Mouse (Mus musculus) Patski (cell line): ENCODE data around the gene Erh. TPM values are rescaled to one million over a fixed set of nuclear protein-coding genes. Genes with fewer than 3 reads are reported as not detected.

Experiments used
- ATAC-seq: fragments of 100-300 bp; one replicate; pipeline ENCODE4 v1.8.0; 2021
- CTCF ChIA-PET: fragments of 350-600 bp; sonication (Branson Sonifier 250); formaldehyde crosslinking; loops from one replicate; lab custom pipeline; 2022; ENCODE audit warnings: inconsistent platforms; lab: Charles Lee
- POLR2A ChIA-PET: fragments of 350-600 bp; sonication (Branson Sonifier 250); formaldehyde crosslinking; loops from one replicate; lab custom pipeline; 2022; ENCODE audit warnings: antibody characterized with exemption, inconsistent platforms; lab: Charles Lee
- DNase-seq: peaks from one replicate; pipeline ENCODE4 v3.0.0-alpha.2; 2011; ENCODE audit warnings: low read depth, low spot score
- H3K27me3 ChIP-seq: fragments of 371-371 bp; one replicate; pipeline ENCODE4 v1.5.1; 2021
- CTCF ChIP-seq: fragments of 100-300 bp; IDR thresholded peaks from one replicate; pipeline ENCODE4 v1.5.1; 2021
- in situ Hi-C: fragments of 300-500 bp; cut with MboI; formaldehyde crosslinking; loops from 3 replicates; pipeline ENCODE4 v1.11.1; 2018; ENCODE audit warnings: low pct_unique_long_range_greater_than_20kb, mixed read lengths
- polyA plus RNA-seq: library from polyadenylated mRNA; unstranded; gene quantifications from one replicate; pipeline ENCODE4 v1.2.3, GENCODE M21; 2021

Erh gene
- 183 TPM for polyA plus RNA-seq

- in situ Hi-C loops = no loop called here
- TF ChIP-seq CTCF = no peak
Observed at GRCm38 (mm10) chr12:80643693-80644505, at the start of gene Erh, which contains the start of gene Slc39a9. Gene Erh, minus strand, starts transcription at chr12:80644341. Gene Slc39a9, plus strand, starts transcription at chr12:80643883.

GRCm38 (mm10) chr12:80693700-80694099, 49.6 kb upstream of the Erh start:
- in situ Hi-C loops = no loop called here
- DNase-seq (no peak), ATAC-seq (no peak)
- TF ChIP-seq CTCF = no peak
- ChIA-PET POLR2A (no interaction called here), CTCF (no interaction called here)
- H3K27me3 ChIP-seq = no peaks in the 10 kb centered on the region

More at GRCm38 (mm10) chr12:80643693-80644505, at the start of gene Erh, which contains the start of gene Slc39a9:
- DNase-seq (peak; percentile 84), ATAC-seq (peak; percentile 86)
- ChIA-PET CTCF (interaction anchor here (1.3 to 1.8 kb wide), 2 partner anchors 29 to 89 kb away, joined by 3 to 5 read pairs; no protein-coding TSS in a partner anchor), POLR2A (interaction anchor here (1.6 kb wide), 1 partner anchor 10 kb away, joined by 3 read pairs; no protein-coding TSS in a partner anchor)
- H3K27me3 ChIP-seq = no peaks in the 10 kb centered on the region

GRCm38 (mm10) chr12:80692269-80692972, 48.3 kb upstream of the Erh start, which contains the start of gene Plekhd1:
Gene Plekhd1, plus strand, starts transcription at chr12:80692591.
- TF ChIP-seq CTCF = no peak
- DNase-seq (no peak), ATAC-seq (no peak)
- in situ Hi-C loops = no loop called here
- CTCF ChIA-PET = no interaction called here
- no peaks in the 10 kb centered on the region for H3K27me3 ChIP-seq
- POLR2A ChIA-PET = no interaction called here

DNA sequence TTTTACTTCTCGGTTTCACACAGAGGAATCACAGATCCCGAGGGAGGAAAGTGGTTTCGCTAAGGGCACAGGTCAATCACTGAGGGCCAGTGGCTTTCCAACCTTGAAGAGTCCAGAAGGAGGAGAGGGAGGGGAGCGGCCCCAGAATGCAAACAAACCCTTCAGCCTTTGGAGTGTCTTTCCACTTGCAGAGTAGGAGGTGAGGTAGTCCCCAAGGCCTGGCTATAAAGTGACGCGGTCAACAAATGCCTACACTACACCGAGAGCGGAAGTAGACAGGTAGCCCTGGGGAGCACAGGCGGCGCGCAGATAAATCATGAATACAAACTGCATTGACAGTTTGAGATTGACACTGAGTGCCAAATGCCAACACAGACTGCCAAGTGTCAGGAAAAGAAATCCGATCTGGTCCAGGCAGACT, 47.5 kb upstream of the Erh start:
- no peaks in the 10 kb centered on the region for H3K27me3 ChIP-seq
- POLR2A ChIA-PET = interaction anchor here (0.6 kb wide), 1 partner anchor 221 kb away, joined by 7 read pairs; no protein-coding TSS in a partner anchor
- ATAC-seq (no peak), DNase-seq (no peak)
- CTCF ChIA-PET = no interaction called here
- in situ Hi-C loops = no loop called here
- TF ChIP-seq CTCF = no peak

- POLR2A ChIA-PET = no interaction called here
- CTCF ChIA-PET = no interaction called here
- no peak for TF ChIP-seq CTCF
Observed at GRCm38 (mm10) chr12:80689696-80690095, 45.6 kb upstream of the Erh start.

DNA sequence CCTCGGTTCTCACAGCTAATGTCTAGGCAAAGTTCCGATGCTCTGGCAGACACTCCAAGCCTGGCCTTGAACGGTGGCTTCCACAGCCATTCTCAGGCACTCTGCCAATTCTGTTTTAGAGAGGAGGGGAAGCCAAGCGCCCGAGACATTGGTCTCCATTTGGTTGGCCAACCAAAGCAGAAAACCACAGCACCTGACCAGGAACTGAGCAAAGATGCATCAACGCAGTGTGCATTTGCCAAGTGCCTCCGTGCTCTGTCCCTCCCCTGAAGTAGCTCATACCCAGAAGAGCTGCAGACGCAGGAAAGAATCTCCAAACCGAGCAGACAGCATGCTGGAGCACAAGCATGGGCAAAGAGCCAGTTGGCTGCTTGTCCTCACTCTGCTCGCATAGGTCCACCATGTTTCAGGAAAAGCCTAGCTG, 43.7 kb upstream of the Erh start:
- no peaks in the 10 kb centered on the region for H3K27me3 ChIP-seq
- in situ Hi-C loops = no loop called here
- ATAC-seq (peak; percentile 17), DNase-seq (peak; percentile 33)
- TF ChIP-seq CTCF = no peak
- ChIA-PET CTCF (interaction anchor here (1.1 kb wide), 2 partner anchors 12 to 14 kb away, joined by 3 to 5 read pairs; no protein-coding TSS in a partner anchor), POLR2A (interaction anchor here (0.6 kb wide), 1 partner anchor 529 kb away, joined by 4 read pairs; no protein-coding TSS in a partner anchor)

More at GRCm38 (mm10) chr12:80689696-80690095, 45.6 kb upstream of the Erh start:
- no peaks in the 10 kb centered on the region for H3K27me3 ChIP-seq
- in situ Hi-C loops = no loop called here
- ATAC-seq = no peak
- no peak for DNase-seq

GRCm38 (mm10) chr12:80684316-80684715, 40.2 kb upstream of the Erh start:
- DNase-seq (no peak), ATAC-seq (no peak)
- H3K27me3 ChIP-seq = no peaks in the 10 kb centered on the region
- ChIA-PET POLR2A (no interaction called here), CTCF (no interaction called here)
- no peak for TF ChIP-seq CTCF
- in situ Hi-C loops = no loop called here

GRCm38 (mm10) chr12:80683554-80683953, 39.4 kb upstream of the Erh start:
- H3K27me3 ChIP-seq = no peaks in the 10 kb centered on the region
- in situ Hi-C loops = no loop called here
- no peak for TF ChIP-seq CTCF
- DNase-seq (no peak), ATAC-seq (no peak)
- CTCF ChIA-PET = interaction anchor here (2.6 kb wide), 1 partner anchor 10 kb away, joined by 8 read pairs; no protein-coding TSS in a partner anchor
- POLR2A ChIA-PET = no interaction called here

DNA sequence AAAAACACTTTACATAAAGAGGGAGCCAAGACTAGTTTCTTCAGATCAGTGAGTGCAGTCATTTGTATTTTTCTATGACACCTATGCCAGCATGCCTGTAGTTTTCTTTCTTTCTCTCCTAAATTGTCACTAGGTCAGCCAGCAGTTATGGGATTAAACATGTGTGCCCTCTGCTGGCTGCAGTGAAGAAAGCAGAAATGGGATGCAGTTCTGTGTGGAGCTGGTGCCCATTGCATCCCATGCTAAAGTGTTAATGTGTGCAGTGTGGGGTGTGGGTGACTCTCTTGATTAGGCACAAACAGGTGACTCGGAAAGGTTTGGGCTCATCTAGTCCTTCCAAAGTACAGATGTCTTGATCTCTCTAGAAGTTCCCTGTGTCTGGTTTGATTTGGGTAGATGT, 37.2 kb upstream of the Erh start:
- no peaks in the 10 kb centered on the region for H3K27me3 ChIP-seq
- POLR2A ChIA-PET = no interaction called here
- ATAC-seq (no peak), DNase-seq (no peak)
- CTCF ChIA-PET = interaction anchor here (2.6 kb wide), 1 partner anchor 8 kb away, joined by 8 read pairs; no protein-coding TSS in a partner anchor
- in situ Hi-C loops = no loop called here
- peak; percentile 81 for TF ChIP-seq CTCF

DNA sequence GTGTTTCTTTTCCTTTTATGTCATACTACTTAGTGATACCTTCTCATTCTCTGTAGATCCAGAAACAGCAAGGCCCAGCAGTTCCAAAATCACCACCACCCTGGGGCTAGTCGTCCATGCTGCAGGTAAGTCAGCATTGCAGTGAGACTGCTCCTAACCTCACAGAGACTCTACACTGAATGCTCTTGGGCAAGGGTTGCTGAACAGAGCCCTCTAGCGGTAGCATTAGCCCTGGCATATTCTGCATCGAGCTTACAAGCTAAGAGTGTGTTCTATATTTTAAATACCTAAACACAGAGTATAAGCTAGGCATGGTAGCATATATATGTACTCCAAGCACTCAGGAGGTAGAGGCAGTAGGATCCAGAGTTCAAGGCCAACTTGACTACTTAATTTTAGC, 29.0 kb upstream of the Erh start:
- POLR2A ChIA-PET = no interaction called here
- in situ Hi-C loops = loop anchor here (25.0 kb wide), 1 partner anchor 511 kb away; no protein-coding TSS in a partner anchor

More for the DNA sequence above, 29.0 kb upstream of the Erh start:
- CTCF ChIA-PET = interaction anchor here (0.6 to 4.1 kb wide), 19 partner anchors 9 to 515 kb away, joined by 3 to 27 read pairs (median 3); partner anchors contain the start of gene Erh
- ATAC-seq = no peak
- no peak for DNase-seq
- no peaks in the 10 kb centered on the region for H3K27me3 ChIP-seq
- TF ChIP-seq CTCF = peak; percentile 85
